Mouse (Mus musculus) liver, embryonic 11.5 days (tissue): ENCODE results near the gene Nrxn3. TPM values are rescaled to one million over a fixed set of nuclear protein-coding genes. Genes with fewer than 3 reads are reported as not detected.

ENCODE experiments used
- ATAC-seq: fragments of 200-750 bp; cut with Nextera tagmentation; replicated peaks from 2 replicates; pipeline ENCODE4 v1.8.0; 2017; ENCODE audit warnings: moderate number of reproducible peaks, mild to moderate bottlenecking, moderate TSS enrichment, moderate library complexity; ENCODE audit not compliant: low FRiP score
- DNase-seq: peaks from one replicate; pipeline ENCODE4 v3.0.0-alpha.2; 2017; ENCODE audit warnings: low spot score
- H3K27ac ChIP-seq: fragments of 300-500 bp; sonication (generic); 2 replicates; pipeline ENCODE4 v1.5.1; 2014; ENCODE audit warnings: mild to moderate bottlenecking, low read depth, low read length, control low read depth
- H3K27me3 ChIP-seq: fragments of 300-500 bp; sonication (generic); replicated peaks from 2 replicates; pipeline ENCODE4 v1.6.1; 2014; ENCODE audit warnings: low read length, mixed read lengths; ENCODE audit not compliant: control insufficient read depth, insufficient read depth
- H3K36me3 ChIP-seq: fragments of 300-500 bp; sonication (generic); 2 replicates; pipeline ENCODE4 v1.6.1; 2014; ENCODE audit warnings: mild to moderate bottlenecking, low read length, moderate library complexity, mixed read lengths; ENCODE audit not compliant: control insufficient read depth, insufficient read depth
- H3K4me1 ChIP-seq: fragments of 300-500 bp; sonication (generic); replicated peaks from 2 replicates; pipeline ENCODE4 v1.6.1; 2014; ENCODE audit warnings: low read length, mixed read lengths; ENCODE audit not compliant: control insufficient read depth, insufficient read depth
- H3K4me2 ChIP-seq: fragments of 300-500 bp; sonication (generic); 2 replicates; pipeline ENCODE4 v1.6.1; 2014; ENCODE audit warnings: mild to moderate bottlenecking, control low read depth, moderate library complexity
- H3K4me3 ChIP-seq: fragments of 300-500 bp; sonication (generic); 2 replicates; pipeline ENCODE4 v1.5.1; 2014; ENCODE audit warnings: low read depth, low read length, control low read depth
- H3K9ac ChIP-seq: fragments of 300-500 bp; sonication (generic); 2 replicates; pipeline ENCODE4 v1.6.1; 2014; ENCODE audit warnings: low read depth, low read length, control low read depth
- H3K9me3 ChIP-seq: fragments of 300-500 bp; sonication (generic); 2 replicates; pipeline ENCODE4 v1.6.1; 2016; ENCODE audit warnings: low read length, inconsistent platforms, mixed read lengths; ENCODE audit not compliant: control insufficient read depth
- WGBS: fragments of 180-500 bp; shearing (Covaris S2); extraction: QIAGEN DNeasy Blood & Tissue Kit; methylation state at CpG from one replicate; pipeline ENCODE4 v1.1.7; 2014; 5-methylcytosine and 5-hydroxymethylcytosine counted together
- polyA plus RNA-seq: library from polyadenylated mRNA; unstranded; fragments of >200 nt; fragmentation: Nextera tagmentation; extraction: Ambion mirVana; gene quantifications from 2 replicates; pipeline ENCODE4 v1.2.1, GENCODE M21; 2014

Gene Nrxn3
- polyA plus RNA-seq, 1 experiment from 2014 or later = 3.3 TPM

DNA sequence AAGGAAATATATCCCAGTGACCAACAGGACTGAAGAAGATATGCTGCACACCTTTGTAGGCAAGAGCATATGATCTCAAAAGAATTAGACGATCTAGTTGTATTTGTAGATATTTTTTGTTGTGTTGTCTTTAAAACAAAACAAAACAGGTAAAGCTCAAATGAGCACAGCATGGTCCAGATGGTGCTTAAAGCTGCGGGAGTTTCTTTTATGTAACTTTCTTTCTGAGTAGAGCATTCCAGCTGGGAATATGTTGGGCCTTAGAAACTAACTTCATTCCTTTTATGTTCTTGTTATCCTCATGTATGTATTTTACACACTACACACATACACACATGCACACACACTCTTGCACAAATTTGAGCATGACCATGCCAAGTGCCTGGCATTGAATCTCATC lies 1545.4 kb downstream of the Nrxn3 start:
- WGBS = 83% methylated on average over 2 of the region's 2 CpGs
- H3K4me3 ChIP-seq = no peak overlapping the region

DNA sequence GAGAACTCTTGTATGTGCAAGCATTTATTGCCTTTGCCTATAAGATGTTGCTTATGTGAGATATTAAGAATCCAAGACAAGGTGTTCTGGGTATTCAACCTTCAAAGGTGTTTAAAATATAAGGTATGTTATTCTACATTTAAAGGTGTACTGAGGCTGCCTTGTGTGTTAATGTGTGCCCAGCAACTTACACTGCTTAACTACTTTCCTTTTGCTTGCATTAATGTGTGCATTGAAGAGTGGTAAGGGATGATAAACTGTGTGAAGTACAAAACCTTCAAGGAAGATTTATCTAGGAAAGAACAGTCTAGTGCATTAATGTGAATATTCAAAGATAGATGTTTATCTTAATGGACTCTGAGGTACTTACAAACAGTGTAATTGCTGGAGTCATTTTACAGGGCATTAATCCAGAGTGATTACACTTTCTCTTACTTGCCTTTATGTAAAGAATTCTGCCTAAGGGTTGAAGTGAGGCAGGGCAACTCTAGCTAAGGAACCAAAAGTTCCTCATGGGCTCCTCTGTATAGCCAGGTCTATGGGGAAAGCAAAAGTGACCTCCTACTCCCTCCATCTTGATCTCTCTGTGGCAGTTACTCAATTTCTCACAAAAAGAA lies 1548.2 kb downstream of the Nrxn3 start:
- Histone ChIP-seq H3K4me3 (no peak overlapping the region), H3K4me1 (no peaks in the 10 kb centered on the region), H3K27ac (no peak overlapping the region), H3K36me3 (no peaks in the 10 kb centered on the region), H3K27me3 (no peaks in the 10 kb centered on the region), H3K9me3 (no peaks in the 10 kb centered on the region), H3K4me2 (no peak overlapping the region), H3K9ac (no peak overlapping the region)
- no peak for ATAC-seq
- no peak for DNase-seq

More for the DNA sequence above, 1545.4 kb downstream of the Nrxn3 start:
- ATAC-seq (no peak), DNase-seq (no peak)
- Histone ChIP-seq H3K4me1 (no peaks in the 10 kb centered on the region), H3K9ac (no peak overlapping the region), H3K36me3 (no peaks in the 10 kb centered on the region), H3K27me3 (no peaks in the 10 kb centered on the region), H3K9me3 (no peaks in the 10 kb centered on the region), H3K27ac (no peak overlapping the region), H3K4me2 (no peak overlapping the region)

DNA sequence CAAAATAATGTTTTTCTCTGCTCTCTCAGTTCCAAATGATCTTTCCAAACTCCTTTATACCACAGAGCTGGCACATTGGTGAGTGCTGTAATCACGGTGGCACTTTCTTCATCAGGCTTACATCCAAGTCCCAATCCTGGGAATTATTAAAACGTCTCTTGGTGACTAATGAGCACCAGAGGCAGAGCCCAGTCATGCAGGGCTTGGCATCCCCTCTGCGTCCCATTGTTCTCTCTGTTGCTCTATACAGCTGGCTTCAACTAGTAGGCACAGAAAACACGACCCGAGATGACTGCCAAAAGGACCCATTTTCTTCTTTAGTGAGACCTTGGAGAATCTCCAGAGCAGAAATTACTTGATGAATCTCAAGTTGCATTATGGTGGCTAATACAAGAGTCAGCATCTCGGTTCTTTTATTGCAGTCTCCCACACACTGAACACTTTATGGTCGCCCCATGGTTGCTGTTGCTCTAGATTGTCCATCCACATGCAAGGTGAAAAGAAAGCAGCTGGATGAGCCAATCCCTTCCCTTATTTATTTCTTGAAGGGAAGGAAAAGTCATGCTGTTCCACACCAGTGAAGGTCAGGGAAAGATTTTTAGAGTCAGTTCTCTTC lies 1552.1 kb downstream of the Nrxn3 start:
- no peaks in the 10 kb centered on the region for H3K9me3 ChIP-seq
- no peak overlapping the region for H3K4me2 ChIP-seq
- no peaks in the 10 kb centered on the region for H3K36me3 ChIP-seq
- H3K27me3 ChIP-seq = no peaks in the 10 kb centered on the region
- no peak overlapping the region for H3K9ac ChIP-seq
- WGBS = 79% methylated on average over 7 of the region's 7 CpGs
- ATAC-seq = no peak
- no peak overlapping the region for H3K4me3 ChIP-seq
- no peak overlapping the region for H3K27ac ChIP-seq
- H3K4me1 ChIP-seq = no peaks in the 10 kb centered on the region
- DNase-seq = no peak

DNA sequence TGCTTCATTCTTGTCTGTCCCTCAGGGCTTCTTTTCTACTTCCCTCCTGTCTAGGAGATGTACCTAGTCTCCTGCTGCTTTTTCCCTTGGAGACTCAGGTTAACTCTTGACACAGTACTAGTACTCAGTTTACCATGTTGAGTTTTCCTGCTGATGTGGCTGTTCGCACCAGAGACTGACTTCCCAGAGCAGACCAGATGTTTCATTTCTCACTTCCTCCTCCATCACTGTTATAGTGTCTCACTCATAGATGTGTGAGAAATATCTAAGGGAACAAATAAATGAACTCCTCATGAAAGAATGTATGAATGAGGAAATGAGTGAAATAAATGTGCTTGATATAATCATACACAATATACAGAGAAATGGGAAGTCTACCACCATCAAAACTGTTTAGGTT lies 1558.6 kb downstream of the Nrxn3 start:
- Histone ChIP-seq H3K36me3 (no peaks in the 10 kb centered on the region), H3K27me3 (no peaks in the 10 kb centered on the region), H3K9me3 (no peaks in the 10 kb centered on the region), H3K4me3 (no peak overlapping the region), H3K27ac (no peak overlapping the region), H3K4me2 (no peak overlapping the region), H3K9ac (no peak overlapping the region), H3K4me1 (no peaks in the 10 kb centered on the region)
- 83% methylated on average over 1 of the region's 1 CpGs for WGBS
- DNase-seq = no peak
- no peak for ATAC-seq

DNA sequence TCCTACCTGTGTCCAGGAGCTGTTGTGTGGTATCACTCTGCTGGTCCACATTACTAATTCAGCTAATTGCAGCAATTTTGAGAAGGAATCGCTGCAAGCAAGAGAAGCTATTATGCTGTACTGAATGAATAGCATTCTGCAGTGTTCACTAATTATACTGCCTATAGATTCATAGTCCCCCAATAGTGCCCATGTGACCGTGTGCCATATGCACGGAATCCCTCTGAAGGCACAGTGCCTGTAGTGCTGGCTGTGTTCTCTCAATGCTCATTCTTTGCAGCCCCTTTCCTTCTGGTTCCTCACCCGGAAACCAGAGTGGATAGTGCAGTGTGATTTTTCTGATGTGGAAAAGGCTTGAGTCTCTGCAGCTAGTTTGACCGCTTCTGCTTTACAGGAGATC lies 1560.3 kb downstream of the Nrxn3 start:
- Histone ChIP-seq H3K4me2 (no peak overlapping the region), H3K4me3 (no peak overlapping the region), H3K9me3 (no peaks in the 10 kb centered on the region), H3K27me3 (no peaks in the 10 kb centered on the region), H3K27ac (no peak overlapping the region), H3K36me3 (no peaks in the 10 kb centered on the region), H3K4me1 (no peaks in the 10 kb centered on the region), H3K9ac (no peak overlapping the region)
- no peak for ATAC-seq
- DNase-seq = no peak
- 83% methylated on average over 5 of the region's 5 CpGs for WGBS

DNA sequence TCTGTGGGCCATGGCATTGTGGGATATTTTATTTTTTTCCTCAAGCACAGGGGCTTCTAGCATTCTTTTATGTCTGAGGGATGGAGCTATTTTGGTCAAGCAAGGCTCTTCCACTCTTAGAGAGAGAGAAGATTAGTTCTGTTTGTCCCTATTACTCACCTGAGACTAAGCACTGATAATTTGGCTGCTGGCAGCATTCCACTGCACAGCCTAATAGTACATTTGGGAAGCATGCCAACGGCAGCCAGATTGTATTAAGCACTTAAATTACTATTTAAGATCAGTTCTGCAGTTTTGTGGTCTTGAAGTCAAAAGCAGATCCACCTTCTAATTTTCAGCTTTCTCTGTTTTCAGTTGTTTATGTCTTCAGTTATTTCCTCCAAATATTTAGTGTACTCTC lies 1580.0 kb downstream of the Nrxn3 start:
- H3K4me3 ChIP-seq = no peak overlapping the region
- no peak for ATAC-seq
- no peaks in the 10 kb centered on the region for H3K27me3 ChIP-seq
- H3K27ac ChIP-seq = no peak overlapping the region
- H3K9ac ChIP-seq = no peak overlapping the region
- 69% methylated on average over 1 of the region's 1 CpGs for WGBS
- no peak overlapping the region for H3K4me2 ChIP-seq
- H3K36me3 ChIP-seq = no peaks in the 10 kb centered on the region
- H3K9me3 ChIP-seq = no peaks in the 10 kb centered on the region
- no peak for DNase-seq
- no peaks in the 10 kb centered on the region for H3K4me1 ChIP-seq

DNA sequence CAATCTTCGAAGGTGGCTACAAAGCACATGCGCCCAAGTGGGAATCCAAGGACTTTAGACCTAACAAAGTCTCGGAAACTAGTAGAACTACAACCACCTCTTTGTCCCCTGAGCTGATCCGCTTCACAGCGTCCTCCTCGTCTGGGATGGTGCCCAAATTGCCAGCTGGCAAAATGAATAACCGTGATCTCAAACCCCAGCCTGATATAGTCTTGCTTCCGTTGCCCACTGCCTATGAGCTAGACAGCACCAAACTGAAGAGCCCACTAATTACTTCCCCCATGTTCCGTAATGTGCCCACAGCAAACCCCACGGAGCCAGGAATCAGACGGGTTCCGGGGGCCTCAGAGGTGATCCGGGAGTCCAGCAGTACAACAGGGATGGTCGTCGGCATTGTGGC lies 1609.1 kb downstream of the Nrxn3 start:
- Histone ChIP-seq H3K36me3 (no peaks in the 10 kb centered on the region), H3K27me3 (no peaks in the 10 kb centered on the region), H3K9ac (no peak overlapping the region), H3K27ac (no peak overlapping the region), H3K9me3 (no peaks in the 10 kb centered on the region), H3K4me3 (no peak overlapping the region), H3K4me2 (no peak overlapping the region), H3K4me1 (no peaks in the 10 kb centered on the region)
- ATAC-seq (no peak), DNase-seq (no peak)
- 89% methylated on average over 15 of the region's 15 CpGs for WGBS

DNA sequence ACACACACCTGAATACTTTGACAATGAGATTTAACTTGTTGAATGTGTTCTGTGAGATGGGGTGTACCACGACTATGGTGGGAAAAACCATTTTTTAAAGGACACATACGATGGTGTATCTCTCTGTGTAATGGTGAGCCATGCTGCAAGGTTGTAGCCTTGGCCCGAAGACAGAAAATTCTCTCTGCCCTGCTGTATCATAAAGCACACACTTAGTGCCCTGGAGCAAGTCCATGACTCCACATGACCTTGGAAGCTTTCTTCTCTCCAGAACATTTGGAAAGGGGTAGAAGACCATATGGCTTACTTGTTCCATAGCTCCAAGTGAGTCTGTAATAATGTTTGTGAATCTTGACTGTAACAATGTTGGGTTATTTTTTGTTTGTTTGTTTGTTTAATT lies 1609.8 kb downstream of the Nrxn3 start:
- DNase-seq (no peak), ATAC-seq (no peak)
- H3K9me3 ChIP-seq = no peaks in the 10 kb centered on the region
- no peaks in the 10 kb centered on the region for H3K36me3 ChIP-seq
- H3K9ac ChIP-seq = no peak overlapping the region
- no peaks in the 10 kb centered on the region for H3K27me3 ChIP-seq
- H3K4me2 ChIP-seq = no peak overlapping the region
- no peak overlapping the region for H3K27ac ChIP-seq
- no peaks in the 10 kb centered on the region for H3K4me1 ChIP-seq
- no peak overlapping the region for H3K4me3 ChIP-seq
- WGBS = 75% methylated on average over 3 of the region's 3 CpGs

DNA sequence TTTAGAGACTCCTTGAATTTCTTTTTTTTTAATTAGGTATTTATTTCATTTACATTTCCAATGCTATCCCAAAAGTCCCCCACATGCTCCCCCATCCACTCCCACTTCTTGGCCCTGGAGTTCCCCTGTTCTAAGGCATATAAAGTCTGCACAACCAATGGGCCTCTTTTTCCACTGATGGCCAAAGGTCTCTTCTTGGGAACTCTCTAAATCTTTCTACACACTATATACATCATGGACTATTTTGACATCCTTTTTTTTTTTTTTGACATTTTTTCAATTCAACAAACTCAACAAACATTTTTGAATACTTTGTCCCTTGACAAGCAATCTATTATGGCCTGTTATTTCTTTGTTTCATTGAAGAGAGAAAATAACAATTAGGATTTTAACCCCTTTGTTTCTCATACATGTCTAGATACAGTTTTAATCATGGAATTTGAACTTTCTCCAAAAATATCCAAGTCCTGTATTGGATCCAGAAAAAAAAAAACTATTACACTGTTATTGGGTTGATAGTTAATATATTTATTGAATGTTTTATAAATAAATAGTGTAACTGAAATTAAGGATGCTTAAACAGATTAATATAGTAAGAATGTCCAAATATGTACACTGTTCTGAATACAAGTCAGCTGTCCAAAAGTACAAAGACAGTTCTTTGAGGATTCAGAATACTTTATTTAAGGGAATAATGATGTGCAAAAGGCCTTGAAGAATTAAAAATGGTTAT lies 1615.0 kb downstream of the Nrxn3 start:
- Histone ChIP-seq H3K9ac (no peak overlapping the region), H3K4me2 (no peak overlapping the region), H3K4me1 (no peaks in the 10 kb centered on the region), H3K27me3 (no peaks in the 10 kb centered on the region), H3K27ac (no peak overlapping the region), H3K4me3 (no peak overlapping the region), H3K36me3 (no peaks in the 10 kb centered on the region), H3K9me3 (no peaks in the 10 kb centered on the region)
- ATAC-seq = no peak
- no peak for DNase-seq
